Mouse (Mus musculus) spleen, adult 18-20 months (tissue): Measurements from ENCODE around the gene Gjb3.

Experiments used
- DNase-seq, 2 experiments: peaks; one replicate each; pipeline ENCODE4 v3.0.0; 2022; ENCODE audit warnings: mixed read lengths in 2 of 2

Gjb3 gene

DNA sequence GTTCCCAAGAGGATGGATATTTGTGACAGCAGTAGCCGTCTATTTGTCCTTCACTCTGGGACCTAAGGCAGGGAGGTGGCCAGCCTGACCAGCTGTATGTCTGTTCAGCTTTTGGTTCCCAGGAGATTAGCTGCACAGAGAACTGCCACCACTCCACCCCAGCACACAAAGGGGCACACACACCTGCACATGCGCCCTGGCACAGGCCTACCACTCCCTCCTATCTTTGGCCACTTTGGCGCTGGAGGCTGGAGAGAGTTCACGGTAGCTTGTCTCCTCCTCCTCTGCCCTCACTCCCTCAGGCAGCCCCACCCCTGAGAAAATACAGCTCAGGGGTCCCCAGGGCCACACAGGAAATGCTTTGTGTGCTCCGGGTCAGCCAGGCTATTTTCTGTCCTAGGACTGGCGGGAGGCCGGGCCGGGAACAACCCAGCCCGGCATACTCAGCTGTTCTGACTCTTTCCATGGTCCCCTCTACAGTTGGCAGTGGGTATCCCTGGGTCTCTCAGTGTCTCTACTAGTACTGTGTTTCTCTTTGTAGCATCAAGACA is 52.1 kb downstream of the Gjb3 start:
- DNase-seq, result no peak
